Mouse (Mus musculus): ENCODE measurements at regions not wholly inside any gene's neighbourhood (a gene's known extent, or its start where the extent isn't known, plus 50 kb on each side); places are given as distances from the start of the nearest gene placed in this dataset.

DNA sequence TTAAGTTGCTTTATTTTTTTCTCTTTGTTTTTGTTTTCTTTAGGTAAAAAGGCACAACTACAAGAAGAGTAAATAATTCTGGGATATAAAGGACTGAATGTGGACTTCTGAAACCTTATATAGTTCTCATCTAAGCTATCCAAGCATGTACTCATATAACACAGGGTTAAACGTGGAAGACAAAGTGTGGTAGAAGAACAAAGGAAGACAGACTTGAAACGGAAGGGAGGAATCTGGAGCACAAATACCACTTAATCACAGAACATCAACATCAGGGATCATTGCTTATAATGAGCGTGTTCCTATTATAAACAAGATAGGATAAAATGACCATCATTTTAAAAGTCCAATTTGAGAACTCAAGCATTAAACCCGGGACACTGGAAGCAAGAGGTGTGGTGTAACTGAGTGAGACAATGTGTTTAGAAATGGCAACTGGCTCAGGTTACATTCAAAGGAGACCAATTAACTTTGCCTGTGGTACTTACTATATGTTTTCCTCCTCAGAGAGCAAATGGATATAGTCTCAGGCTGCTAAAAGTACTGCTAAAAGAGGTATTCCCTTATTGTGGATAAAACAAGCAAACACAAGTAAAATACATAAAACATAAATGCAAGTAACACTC, 96.1 kb upstream of the Hdgfl1 start:
- 73% methylated on average over 4 of the region's 4 CpGs for WGBS
- no peak overlapping the region for H3K4me2 ChIP-seq (ENCODE audit: low read length)
- H3K9me3 ChIP-seq (ENCODE audit: control insufficient read depth, low read length), result no peaks in the 10 kb centered on the region
- H3K36me3 ChIP-seq (ENCODE audit: control insufficient read depth, insufficient read depth, low read length), result no peaks in the 10 kb centered on the region
- no peak overlapping the region for H3K9ac ChIP-seq (replicated peaks; ENCODE audit: low read length)
- no peak overlapping the region for H3K4me3 ChIP-seq (replicated peaks; ENCODE audit: low read depth, low read length)
- H3K27me3 ChIP-seq (ENCODE audit: control insufficient read depth, insufficient read depth, low read length), result no peaks in the 10 kb centered on the region
- H3K27ac ChIP-seq (replicated peaks; ENCODE audit: low read depth, low read length), result no peak overlapping the region
- ATAC-seq (ENCODE audit: low FRiP score, low TSS enrichment) (no peak), DNase-seq (no peak)
- no peaks in the 10 kb centered on the region for H3K4me1 ChIP-seq (ENCODE audit: control insufficient read depth, insufficient read depth, low read length)

DNA sequence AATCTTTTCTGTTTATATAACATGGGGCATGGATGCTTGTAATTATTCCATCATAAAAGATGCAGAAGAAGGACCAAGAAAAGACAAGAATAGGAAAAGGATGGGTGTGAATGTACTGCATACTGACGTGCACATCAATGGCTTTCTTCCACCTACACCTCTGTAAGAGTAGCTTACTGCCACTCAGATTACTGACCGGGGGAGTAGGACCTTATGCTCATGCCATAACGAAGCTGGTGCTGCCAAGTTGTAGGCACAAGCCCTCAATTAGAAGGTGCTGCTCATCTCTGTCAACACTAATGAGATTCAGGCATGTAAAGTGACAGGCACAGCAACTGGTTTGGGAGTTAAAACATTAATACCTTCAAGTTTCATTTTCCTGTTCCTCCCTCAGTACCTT, 97.8 kb upstream of the Hdgfl1 start:
- H3K27me3 ChIP-seq (ENCODE audit: control insufficient read depth, insufficient read depth, low read length), result no peaks in the 10 kb centered on the region
- no peaks in the 10 kb centered on the region for H3K4me1 ChIP-seq (ENCODE audit: control insufficient read depth, insufficient read depth, low read length)
- H3K27ac ChIP-seq (replicated peaks; ENCODE audit: low read depth, low read length), result no peak overlapping the region
- ATAC-seq (ENCODE audit: low FRiP score, low TSS enrichment), result no peak
- WGBS, result 71% methylated on average over 3 of the region's 3 CpGs
- no peak overlapping the region for H3K4me2 ChIP-seq (ENCODE audit: low read length)
- H3K4me3 ChIP-seq (replicated peaks; ENCODE audit: low read depth, low read length), result no peak overlapping the region
- no peak overlapping the region for H3K9ac ChIP-seq (replicated peaks; ENCODE audit: low read length)
- H3K9me3 ChIP-seq (ENCODE audit: control insufficient read depth, low read length), result no peaks in the 10 kb centered on the region
- no peak for DNase-seq
- H3K36me3 ChIP-seq (ENCODE audit: control insufficient read depth, insufficient read depth, low read length), result no peaks in the 10 kb centered on the region

DNA sequence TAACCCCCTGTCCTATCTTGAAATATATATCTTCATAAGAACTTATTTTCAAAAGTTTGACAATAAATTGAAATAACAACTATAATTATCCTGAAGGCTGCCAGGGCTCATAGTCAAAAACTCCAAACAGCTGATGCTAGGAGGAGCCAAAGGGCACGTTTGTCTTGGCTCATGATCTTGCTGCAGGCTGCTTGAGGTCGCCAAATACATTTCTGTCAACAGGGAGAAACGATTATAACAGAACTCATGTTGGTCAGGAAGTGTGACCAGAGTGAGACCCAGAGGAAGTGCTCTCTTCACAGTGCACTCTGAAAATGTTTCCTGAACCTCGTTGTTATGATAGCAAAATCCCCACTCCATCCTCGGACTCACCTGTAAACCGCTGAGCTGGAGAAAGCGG, 140.9 kb upstream of the Prl start:
- H3K4me3 ChIP-seq (replicated peaks; ENCODE audit: low read depth, low read length), result no peak overlapping the region
- DNase-seq, result no peak
- no peaks in the 10 kb centered on the region for H3K27me3 ChIP-seq (ENCODE audit: control insufficient read depth, insufficient read depth, low read length)
- no peaks in the 10 kb centered on the region for H3K36me3 ChIP-seq (ENCODE audit: control insufficient read depth, insufficient read depth, low read length)
- no peaks in the 10 kb centered on the region for H3K4me1 ChIP-seq (ENCODE audit: control insufficient read depth, insufficient read depth, low read length)
- ATAC-seq (ENCODE audit: low FRiP score, low TSS enrichment), result no peak
- no peak overlapping the region for H3K9ac ChIP-seq (replicated peaks; ENCODE audit: low read length)
- H3K9me3 ChIP-seq (ENCODE audit: control insufficient read depth, low read length), result no peaks in the 10 kb centered on the region
- WGBS, result 88% methylated on average over 7 of the region's 7 CpGs
- H3K4me2 ChIP-seq (ENCODE audit: low read length), result no peak overlapping the region
- H3K27ac ChIP-seq (replicated peaks; ENCODE audit: low read depth, low read length), result no peak overlapping the region

DNA sequence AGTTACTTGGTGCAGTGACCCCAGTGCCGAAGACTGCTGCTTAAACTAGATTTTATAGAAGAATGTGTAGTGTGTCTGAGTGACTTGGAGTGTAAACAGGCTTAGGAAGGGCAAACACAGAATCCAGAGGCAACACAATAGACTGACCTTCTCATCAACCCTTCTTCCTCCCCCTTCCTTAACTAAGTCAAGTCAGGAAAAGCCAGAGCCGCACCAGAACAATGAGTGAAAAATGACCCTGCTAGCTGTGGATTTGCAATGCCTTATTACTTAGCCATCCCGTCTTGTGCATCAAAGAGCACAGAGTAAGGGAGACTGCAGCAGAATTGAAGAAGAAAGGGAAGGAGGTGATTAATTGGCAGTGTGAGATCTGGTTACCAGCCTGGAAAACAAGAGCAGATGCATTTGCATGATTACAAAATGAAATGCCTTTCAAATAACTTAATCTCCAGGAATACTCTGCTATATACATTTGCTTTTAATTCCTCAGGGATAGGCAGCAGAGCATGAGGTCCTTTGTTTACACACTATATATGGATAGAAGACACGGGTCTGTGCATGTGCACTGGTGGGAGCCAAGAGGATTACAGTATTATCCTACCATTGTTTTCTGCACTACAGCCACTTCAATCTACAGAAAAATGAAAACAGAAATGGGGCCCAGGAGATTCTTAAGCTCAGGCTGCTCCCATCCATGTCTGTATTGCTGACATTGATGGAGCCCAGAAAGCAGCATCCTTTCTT, 124.5 kb upstream of the Prl start:
- Histone ChIP-seq H3K4me3 (replicated peaks; ENCODE audit: low read depth, low read length) (no peak overlapping the region), H3K9me3 (ENCODE audit: control insufficient read depth, low read length) (no peaks in the 10 kb centered on the region), H3K27ac (replicated peaks; ENCODE audit: low read depth, low read length) (peak overlapping the region; percentile 74), H3K36me3 (ENCODE audit: control insufficient read depth, insufficient read depth, low read length) (no peaks in the 10 kb centered on the region), H3K27me3 (ENCODE audit: control insufficient read depth, insufficient read depth, low read length) (no peaks in the 10 kb centered on the region), H3K4me1 (ENCODE audit: control insufficient read depth, insufficient read depth, low read length) (peaks cover 9% of the 10 kb centered on the region), H3K4me2 (ENCODE audit: low read length) (no peak overlapping the region), H3K9ac (replicated peaks; ENCODE audit: low read length) (no peak overlapping the region)
- DNase-seq (peak; percentile 63), ATAC-seq (ENCODE audit: low FRiP score, low TSS enrichment) (peak; percentile 78)
- WGBS, result 3% methylated on average over 4 of the region's 4 CpGs

DNA sequence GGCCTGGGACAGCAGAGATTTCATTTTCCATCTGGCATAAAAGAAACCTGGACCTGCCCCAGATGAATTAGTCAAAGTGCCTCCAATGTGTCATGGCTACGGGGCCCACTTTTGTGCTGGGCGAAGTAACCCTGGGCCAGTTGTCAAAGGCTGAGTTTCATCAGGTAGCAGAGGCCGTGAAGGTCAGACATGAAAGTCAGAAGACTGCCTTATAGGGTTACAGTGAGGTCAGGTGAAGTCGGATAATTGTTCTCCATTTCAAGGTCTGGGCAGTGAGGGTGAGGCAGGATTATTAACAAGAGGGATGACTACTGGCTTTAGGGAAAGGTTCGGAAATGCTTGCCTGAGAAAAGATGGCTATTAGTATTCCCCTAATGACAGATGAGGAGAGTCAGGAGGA, 123.5 kb upstream of the Prl start:
- no peak for DNase-seq
- no peak overlapping the region for H3K27ac ChIP-seq (replicated peaks; ENCODE audit: low read depth, low read length)

DNA sequence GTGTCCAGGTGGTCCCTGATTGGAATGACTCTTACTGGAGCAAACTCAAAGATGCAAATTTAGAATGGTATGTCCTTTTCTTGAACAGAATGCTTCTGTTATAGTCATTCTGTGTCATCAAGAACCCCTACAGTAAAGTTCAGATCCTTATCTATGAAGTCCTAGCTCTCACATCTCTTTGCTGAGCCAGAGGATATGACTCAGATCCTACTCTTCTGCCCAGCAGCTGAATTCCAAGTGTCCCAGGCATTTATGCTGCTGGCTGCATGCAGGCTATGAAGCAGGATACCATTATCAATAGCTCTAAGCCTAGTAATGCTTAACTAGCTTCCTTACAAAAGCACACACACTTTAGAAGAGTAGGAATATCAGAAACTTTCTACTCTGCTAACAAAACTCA, 116.9 kb upstream of the Prl start:
- Histone ChIP-seq H3K36me3 (ENCODE audit: control insufficient read depth, insufficient read depth, low read length) (no peaks in the 10 kb centered on the region), H3K9me3 (ENCODE audit: control insufficient read depth, low read length) (no peaks in the 10 kb centered on the region), H3K9ac (replicated peaks; ENCODE audit: low read length) (no peak overlapping the region), H3K4me2 (ENCODE audit: low read length) (no peak overlapping the region), H3K4me1 (ENCODE audit: control insufficient read depth, insufficient read depth, low read length) (no peaks in the 10 kb centered on the region), H3K27ac (replicated peaks; ENCODE audit: low read depth, low read length) (no peak overlapping the region), H3K27me3 (ENCODE audit: control insufficient read depth, insufficient read depth, low read length) (no peaks in the 10 kb centered on the region), H3K4me3 (replicated peaks; ENCODE audit: low read depth, low read length) (no peak overlapping the region)
- DNase-seq, result no peak
- no peak for ATAC-seq (ENCODE audit: low FRiP score, low TSS enrichment)

More for the DNA sequence above, 123.5 kb upstream of the Prl start:
- H3K4me1 ChIP-seq (ENCODE audit: control insufficient read depth, insufficient read depth, low read length), result peaks cover 9% of the 10 kb centered on the region
- WGBS, result 39% methylated on average over 5 of the region's 5 CpGs
- no peak overlapping the region for H3K4me3 ChIP-seq (replicated peaks; ENCODE audit: low read depth, low read length)
- no peak for ATAC-seq (ENCODE audit: low FRiP score, low TSS enrichment)
- H3K36me3 ChIP-seq (ENCODE audit: control insufficient read depth, insufficient read depth, low read length), result no peaks in the 10 kb centered on the region
- H3K4me2 ChIP-seq (ENCODE audit: low read length), result no peak overlapping the region
- H3K9ac ChIP-seq (replicated peaks; ENCODE audit: low read length), result no peak overlapping the region
- H3K27me3 ChIP-seq (ENCODE audit: control insufficient read depth, insufficient read depth, low read length), result no peaks in the 10 kb centered on the region
- H3K9me3 ChIP-seq (ENCODE audit: control insufficient read depth, low read length), result no peaks in the 10 kb centered on the region

DNA sequence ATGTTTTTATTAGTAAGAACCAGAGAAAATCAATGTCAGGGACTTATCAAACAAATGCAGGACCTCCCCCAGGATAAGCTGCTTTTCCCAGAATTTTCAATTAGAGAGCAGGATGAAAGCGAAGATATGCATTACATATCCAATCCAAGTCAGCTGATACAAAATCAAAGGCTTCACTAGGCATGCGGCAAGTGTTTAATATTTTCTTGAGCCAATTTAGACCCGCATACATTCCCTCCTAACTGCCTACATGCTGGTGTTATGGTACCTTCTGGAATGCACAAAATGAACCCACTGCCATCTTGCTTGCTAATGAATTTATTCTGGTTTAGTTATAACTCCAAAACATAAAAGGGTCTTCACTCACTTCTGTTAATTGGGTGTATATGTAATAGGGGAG, 112.9 kb upstream of the Prl start:
- H3K9ac ChIP-seq (replicated peaks; ENCODE audit: low read length), result no peak overlapping the region
- no peak overlapping the region for H3K4me3 ChIP-seq (replicated peaks; ENCODE audit: low read depth, low read length)
- H3K9me3 ChIP-seq (ENCODE audit: control insufficient read depth, low read length), result no peaks in the 10 kb centered on the region
- H3K4me2 ChIP-seq (ENCODE audit: low read length), result no peak overlapping the region
- H3K4me1 ChIP-seq (ENCODE audit: control insufficient read depth, insufficient read depth, low read length), result no peaks in the 10 kb centered on the region
- DNase-seq (peak; percentile 59), ATAC-seq (ENCODE audit: low FRiP score, low TSS enrichment) (no peak)
- no peak overlapping the region for H3K27ac ChIP-seq (replicated peaks; ENCODE audit: low read depth, low read length)
- H3K27me3 ChIP-seq (ENCODE audit: control insufficient read depth, insufficient read depth, low read length), result no peaks in the 10 kb centered on the region
- 46% methylated on average over 3 of the region's 3 CpGs for WGBS
- H3K36me3 ChIP-seq (ENCODE audit: control insufficient read depth, insufficient read depth, low read length), result no peaks in the 10 kb centered on the region

DNA sequence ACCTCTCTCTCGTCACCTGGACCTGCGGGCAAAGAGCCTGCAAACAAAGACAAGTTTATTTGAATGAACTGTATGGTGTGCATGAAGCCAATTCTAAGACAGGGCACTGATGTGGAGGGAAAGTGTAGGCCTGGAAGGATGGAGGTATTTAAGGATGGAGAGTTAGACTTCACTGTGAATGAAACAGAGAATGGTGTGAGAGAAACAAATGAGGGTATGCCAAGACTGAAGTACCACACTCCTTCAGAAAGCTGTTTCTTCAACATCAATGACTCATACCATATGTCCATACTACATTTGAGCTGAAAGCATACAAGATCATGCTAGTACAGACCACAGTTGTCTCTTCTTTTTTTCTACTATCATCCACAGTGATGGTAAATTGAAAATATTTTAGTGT, 105.9 kb upstream of the Prl start:
- Histone ChIP-seq H3K4me2 (ENCODE audit: low read length) (no peak overlapping the region), H3K9me3 (ENCODE audit: control insufficient read depth, low read length) (no peaks in the 10 kb centered on the region), H3K4me3 (replicated peaks; ENCODE audit: low read depth, low read length) (no peak overlapping the region), H3K27ac (replicated peaks; ENCODE audit: low read depth, low read length) (no peak overlapping the region), H3K36me3 (ENCODE audit: control insufficient read depth, insufficient read depth, low read length) (no peaks in the 10 kb centered on the region), H3K4me1 (ENCODE audit: control insufficient read depth, insufficient read depth, low read length) (no peaks in the 10 kb centered on the region), H3K27me3 (ENCODE audit: control insufficient read depth, insufficient read depth, low read length) (no peaks in the 10 kb centered on the region), H3K9ac (replicated peaks; ENCODE audit: low read length) (no peak overlapping the region)
- DNase-seq (no peak), ATAC-seq (ENCODE audit: low FRiP score, low TSS enrichment) (no peak)
- WGBS, result 100% methylated on average over 2 of the region's 2 CpGs

DNA sequence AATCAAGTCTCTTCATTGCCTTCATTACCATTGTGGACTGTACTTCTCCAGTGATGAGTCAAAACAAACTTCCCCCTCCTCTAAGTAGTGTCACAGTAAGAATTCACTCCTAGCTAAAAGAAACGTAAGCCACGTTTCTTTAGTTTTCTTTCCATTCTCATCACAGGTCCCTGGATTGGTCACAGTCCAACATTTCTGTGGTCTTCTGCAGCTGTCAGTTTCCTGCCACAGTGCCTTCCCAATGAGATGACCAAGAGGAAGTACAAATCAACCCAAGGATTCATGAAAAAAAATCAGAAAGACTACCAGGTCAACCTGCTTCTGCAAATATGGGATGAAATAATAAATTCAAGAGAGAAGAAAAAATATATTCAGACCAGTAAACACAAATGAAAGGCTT, 103.5 kb upstream of the Prl start:
- ATAC-seq (ENCODE audit: low FRiP score, low TSS enrichment) (no peak), DNase-seq (no peak)
- Histone ChIP-seq H3K36me3 (ENCODE audit: control insufficient read depth, insufficient read depth, low read length) (no peaks in the 10 kb centered on the region), H3K27me3 (ENCODE audit: control insufficient read depth, insufficient read depth, low read length) (no peaks in the 10 kb centered on the region), H3K4me1 (ENCODE audit: control insufficient read depth, insufficient read depth, low read length) (no peaks in the 10 kb centered on the region), H3K4me2 (ENCODE audit: low read length) (no peak overlapping the region), H3K4me3 (replicated peaks; ENCODE audit: low read depth, low read length) (no peak overlapping the region), H3K9me3 (ENCODE audit: control insufficient read depth, low read length) (no peaks in the 10 kb centered on the region), H3K27ac (replicated peaks; ENCODE audit: low read depth, low read length) (no peak overlapping the region), H3K9ac (replicated peaks; ENCODE audit: low read length) (no peak overlapping the region)
- WGBS, result 94% methylated on average over 2 of the region's 2 CpGs

Data from midbrain, embryonic 14.5 days (tissue).